Mouse (Mus musculus) mouse trophoblast stem cell (cell line): ENCODE measurements around the gene Gm49322.
"Not testable (repeated sequence)": the region's sequence is repeated elsewhere in the genome, so short reads cannot be mapped to it uniquely, and the experiment has no call there.

Experiments used
- in situ Hi-C, 2 experiments: fragments of 300-500 bp; cut with MseI, MboI; formaldehyde crosslinking; loops; 2 replicates in 1 of 2; 3 replicates in 1 of 2; pipeline ENCODE4 v1.15.1; 2025

Gene Gm49322

GRCm38 (mm10) chr10:80611905-80612304, 6.1 kb downstream of the Gm49322 start:
- in situ Hi-C loops: no loop called here

- in situ Hi-C loops: no loop called here
These were observed 8.0 kb downstream of the Gm49322 start for GRCm38 (mm10) chr10:80613821-80614220.

DNA sequence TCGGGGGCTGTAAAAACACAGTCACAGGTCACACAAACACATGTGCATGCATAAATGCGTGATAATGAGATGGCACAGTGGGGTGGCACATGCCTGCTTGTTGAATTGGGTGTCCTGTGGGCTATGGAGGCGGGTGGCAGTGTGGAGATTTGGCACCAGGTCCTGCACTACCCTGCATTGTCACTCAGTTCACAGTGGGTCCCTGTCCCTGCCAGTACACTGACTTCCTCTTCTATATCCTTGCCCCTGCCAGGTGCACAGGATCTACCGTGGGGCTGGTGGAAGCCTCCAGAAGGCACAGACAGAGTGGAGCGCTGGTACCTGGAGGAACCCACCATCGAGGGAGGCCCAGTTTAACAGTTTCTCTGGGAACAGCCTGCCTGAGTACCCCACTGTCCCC, 8.5 kb downstream of the Gm49322 start:
- in situ Hi-C loops: no loop called here

GRCm38 (mm10) chr10:80618181-80618580, 12.4 kb downstream of the Gm49322 start:
- in situ Hi-C loops: no loop called here

- in situ Hi-C loops: no loop called here
These were observed 13.8 kb downstream of the Gm49322 start for GRCm38 (mm10) chr10:80619465-80620244.

DNA sequence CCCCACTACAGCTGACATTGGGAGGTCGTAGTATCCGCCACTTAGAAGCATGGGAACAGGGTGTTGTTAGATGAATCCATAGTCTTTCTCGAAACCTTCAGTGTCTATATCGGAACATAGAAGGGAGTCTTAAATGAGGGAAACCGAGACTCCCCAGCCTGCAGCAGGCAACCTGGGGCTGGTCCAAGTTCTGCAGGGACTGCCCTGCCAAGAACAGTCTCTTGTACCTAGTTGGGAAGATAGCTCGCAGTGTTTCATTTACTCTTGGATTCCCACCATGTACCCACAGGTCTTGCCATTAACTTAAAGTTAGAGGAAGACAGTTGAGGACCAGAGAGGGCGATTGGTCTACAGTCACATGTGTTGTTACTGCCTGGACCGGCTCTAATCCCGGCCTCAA, 14.5 kb downstream of the Gm49322 start:
- in situ Hi-C loops: no loop called here

DNA sequence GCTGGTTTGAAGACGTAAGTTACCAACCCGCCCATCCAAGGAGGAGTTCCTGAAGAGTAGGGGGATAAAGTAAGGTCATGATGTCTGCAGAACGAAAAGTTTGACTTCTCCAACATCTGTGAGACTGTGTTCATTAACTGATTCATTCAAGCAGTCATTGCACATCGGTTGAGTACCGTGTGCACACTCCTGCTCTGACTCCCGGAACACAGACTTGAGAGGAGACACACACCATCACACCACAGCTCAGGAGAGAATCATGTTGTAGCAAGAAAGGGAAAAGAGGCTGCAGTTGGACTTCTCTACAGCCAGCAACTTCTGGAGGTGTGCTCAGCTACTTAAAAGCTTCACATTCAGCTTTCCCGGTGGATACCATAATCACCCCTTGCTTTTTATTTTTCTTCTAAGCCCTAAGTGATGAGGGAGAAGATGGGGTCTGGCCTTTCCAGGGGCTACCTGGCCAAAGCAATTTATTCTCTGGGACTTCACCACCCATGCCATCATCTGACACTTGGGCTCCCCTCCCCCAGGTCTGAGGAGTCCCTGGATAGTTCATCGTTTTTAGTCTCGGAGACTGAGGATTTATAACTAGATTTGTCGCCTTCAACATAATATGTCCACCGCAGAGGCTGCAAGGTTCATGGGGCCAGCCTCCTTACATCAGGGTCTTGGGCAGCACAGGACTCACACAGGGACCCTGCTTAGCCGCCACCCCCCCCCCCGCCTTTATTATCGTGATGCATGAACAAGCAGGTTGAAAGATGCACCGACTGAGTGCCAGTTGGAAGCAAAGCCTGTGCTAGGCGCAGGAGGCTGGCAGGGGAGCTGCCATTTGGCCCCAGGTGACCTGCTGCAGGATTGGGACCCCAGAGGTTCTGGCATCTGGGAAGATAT, 15.2 kb downstream of the Gm49322 start:
- in situ Hi-C loops: no loop called here

DNA sequence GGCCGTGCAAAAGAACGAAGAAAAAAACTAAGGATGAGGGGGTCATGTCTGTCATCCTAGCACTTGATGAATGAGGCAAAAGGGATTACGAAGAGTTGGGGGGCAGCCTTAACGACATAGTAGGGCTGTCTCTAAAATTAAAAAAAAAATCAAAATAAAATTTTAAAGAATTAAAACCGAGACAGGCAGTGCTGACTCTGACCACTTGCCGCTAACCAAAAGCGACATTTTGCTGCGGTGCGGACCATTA, 15.8 kb downstream of the Gm49322 start:
- in situ Hi-C loops: no loop called here

DNA sequence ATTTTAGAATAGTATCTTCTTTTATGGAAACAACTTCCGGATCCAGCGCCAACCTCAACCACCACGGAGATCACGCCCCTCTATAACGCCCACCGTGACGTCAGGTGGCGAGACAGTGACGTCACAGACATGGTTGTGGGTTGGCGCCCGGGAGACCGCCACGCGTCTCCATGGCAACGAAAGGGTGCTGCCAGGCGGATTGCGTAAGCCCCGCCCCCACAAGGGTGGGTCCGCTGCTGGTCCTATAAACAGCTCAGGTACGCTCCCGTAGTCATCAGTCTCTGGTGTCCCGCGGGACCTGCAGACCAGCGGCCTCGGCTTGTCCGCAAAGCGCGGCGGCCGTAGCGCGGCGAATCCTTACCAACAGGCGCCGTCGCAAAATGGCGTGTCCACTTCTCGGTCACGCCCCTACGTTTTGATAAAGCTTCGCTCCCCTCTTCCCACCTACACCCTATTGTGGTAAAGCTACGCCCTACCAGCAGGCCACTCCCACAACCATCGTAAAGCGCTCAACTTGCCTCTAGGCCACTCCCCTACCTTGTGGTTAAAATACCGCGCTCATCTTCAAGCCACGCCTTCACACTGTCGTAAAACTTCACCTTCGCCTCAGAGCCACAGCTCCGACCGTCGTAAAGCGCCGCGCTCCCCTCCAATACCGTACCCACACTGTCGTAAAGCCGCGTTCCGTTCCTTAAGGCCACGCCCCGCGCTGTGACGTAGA, 16.3 kb downstream of the Gm49322 start:
- in situ Hi-C loops: no loop called here

DNA sequence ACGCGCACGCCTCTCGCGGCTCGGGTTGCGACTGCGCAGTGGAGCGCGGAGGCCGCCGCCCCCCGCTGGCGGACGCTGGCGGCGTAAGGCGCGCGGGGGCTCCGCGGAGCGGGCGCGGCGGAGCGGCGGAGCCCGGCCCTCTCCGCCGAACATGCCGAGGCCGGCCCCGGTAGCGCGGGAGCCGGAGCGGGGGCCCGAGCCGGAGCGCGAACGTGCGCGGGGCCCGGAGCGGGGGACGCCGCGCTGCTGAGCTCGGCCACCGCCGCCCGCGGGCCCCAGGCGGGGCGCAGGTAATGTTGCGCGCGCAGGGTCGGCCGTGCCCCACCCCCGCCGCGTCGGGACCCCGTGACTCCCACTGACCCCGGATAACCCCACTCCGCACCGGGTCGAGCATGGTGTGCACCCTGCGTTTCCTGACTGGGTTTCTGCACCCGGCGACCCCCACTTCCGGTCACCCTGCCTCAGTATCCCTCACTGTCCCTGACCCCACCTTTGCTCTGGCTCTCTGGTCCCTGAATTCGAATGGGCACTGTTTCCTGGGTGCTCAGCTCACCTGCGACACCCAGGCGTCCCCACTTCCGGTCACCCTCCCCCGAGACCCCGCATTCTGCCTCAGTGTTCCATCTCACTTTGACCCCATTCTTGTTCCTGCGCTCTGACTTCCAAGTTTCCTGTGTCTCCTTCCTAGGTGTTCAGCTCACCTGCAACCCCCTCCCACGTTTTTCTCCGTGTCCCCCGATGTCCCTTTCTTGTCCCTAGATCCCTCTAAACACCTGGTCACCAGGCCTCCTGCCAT, 17.0 kb downstream of the Gm49322 start, which contains the start of gene Csnk1g2:
Csnk1g2 (plus strand) TSS at position 178 of the 796 bp plus-strand sequence.
- in situ Hi-C loops: no loop called here

- in situ Hi-C loops: no loop called here
These were observed 17.8 kb downstream of the Gm49322 start for GRCm38 (mm10) chr10:80623457-80624191.

DNA sequence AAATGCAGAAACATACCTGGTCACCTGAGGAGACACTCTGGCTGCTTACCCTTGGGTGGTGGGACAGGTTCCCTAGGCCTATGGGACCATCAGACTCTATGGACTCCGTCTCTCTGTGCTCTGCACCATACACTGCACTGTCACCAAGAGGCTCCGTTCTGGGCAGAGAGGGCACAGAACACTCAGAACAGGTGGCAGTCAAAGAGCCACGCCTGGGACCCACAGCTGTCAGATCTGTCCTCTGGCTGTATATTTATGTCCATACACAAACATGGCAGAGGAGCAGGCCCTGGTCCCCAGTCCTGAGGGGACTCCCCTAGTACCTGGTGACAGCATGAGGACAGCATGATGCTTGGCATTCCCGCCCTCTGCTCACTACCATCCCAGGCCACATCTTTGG, 19.9 kb downstream of the Gm49322 start:
- in situ Hi-C loops: no loop called here

- in situ Hi-C loops: no loop called here
These were observed 21.9 kb downstream of the Gm49322 start for GRCm38 (mm10) chr10:80627685-80628084.

DNA sequence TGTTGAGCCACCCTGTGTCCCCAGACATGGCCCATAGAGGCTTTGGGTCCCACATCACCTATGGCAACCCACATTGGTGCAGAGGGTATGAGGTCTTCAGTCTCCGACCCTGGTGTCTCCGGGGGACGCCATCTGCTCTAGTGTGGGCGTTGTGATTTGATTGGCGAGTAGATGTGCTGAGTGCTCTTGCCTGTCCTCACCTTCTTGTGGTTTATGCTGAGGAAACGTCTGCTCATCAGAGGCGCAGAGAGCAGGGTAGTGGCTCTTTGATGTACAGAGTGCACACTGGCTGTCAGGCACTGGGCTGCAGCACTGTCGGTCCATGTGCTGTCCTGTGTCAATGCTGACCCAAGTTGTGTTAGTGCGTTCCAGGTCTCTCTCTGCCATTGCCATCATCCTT, 23.1 kb downstream of the Gm49322 start:
- in situ Hi-C loops: no loop called here

DNA sequence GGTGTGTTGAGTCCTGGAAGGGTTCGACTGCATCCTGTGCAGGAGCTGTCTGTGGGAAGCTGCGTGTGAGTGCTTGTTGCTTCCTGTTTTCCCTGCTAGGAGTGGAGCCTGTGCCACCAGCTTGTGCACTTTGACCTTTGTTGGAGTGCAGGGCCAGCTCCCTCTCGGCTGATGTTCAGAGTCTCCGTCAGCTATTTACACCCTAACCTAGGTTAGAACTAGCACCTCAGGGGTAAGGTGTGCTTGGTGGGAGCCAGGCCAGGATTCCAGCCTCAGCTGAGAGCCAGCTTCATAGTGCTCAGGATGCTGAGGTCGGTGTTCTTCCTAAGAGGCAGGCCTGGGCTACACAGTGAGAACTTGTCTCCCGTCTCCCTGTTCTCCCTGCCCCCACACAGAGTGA, 29.5 kb downstream of the Gm49322 start:
- in situ Hi-C loops: no loop called here

GRCm38 (mm10) chr10:80646936-80647335, 41.1 kb downstream of the Gm49322 start:
- in situ Hi-C loops: no loop called here

DNA sequence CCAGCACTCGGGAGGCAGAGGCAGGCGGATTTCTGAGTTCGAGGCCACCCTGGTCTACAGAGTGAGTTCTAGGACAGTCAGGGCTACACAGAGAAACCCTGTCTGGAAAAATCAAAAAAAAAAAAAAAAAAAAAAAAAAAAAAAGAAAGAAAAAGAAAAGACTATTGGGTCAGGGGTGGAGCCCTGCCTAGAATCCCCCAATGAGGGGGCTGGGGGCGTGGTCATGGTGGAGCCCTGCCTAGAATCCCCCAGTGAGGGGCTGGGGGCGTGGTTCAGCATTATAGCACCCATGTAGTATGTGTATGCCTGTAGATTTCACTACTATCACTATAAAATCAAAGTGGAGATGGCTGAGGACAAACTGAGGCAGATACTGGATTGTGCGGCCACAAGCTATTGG, 44.1 kb downstream of the Gm49322 start:
- in situ Hi-C loops: not testable (repeated sequence)

DNA sequence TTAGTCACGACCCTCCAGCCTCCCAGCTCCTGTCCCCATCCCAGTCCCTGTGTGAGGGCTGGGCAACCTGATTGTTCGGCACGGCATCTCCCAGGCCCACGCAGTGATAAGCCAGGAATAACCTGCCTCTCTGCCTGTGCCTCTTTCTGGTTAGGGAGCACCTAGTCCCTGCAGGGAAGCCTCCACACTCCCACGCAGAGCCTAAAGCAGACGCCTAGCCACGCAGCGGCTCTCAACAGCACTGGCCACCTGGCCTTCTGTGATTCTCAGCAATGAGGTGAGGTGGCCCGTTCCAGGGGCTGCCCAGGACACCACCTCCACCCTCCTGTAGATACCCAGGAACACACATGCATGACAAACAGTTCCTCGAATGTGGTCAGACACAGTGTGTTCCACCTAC, 44.6 kb downstream of the Gm49322 start:
- in situ Hi-C loops: no loop called here

DNA sequence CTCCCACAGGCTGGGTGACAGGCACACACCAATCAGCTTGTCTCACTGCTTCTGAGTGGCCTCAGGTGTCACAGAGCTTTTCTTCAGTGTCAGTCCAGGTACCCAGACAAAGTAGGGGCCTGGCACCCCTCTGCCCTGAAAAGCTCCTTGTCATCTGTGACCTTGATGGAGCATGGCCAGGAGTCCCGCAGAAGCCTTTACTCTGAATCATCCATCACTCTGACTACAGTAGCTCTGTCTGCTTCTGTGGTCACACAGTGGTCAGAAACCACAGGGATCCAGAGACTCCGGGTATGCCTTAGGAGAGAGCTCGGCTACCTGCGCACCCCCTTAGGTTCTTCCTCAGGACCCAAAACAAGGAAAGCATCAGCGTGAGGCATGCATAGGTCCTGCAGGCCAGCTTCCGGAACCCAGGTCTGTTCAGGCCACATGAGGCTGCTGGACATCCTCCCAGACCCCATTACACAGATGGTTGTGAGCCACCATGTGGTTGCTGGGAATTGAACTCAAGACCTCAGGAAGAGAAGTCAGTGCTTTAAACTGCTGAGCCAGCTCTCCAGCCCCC, 47.4 kb downstream of the Gm49322 start:
- in situ Hi-C loops: no loop called here

GRCm38 (mm10) chr10:80654866-80655265, 49.0 kb downstream of the Gm49322 start:
- in situ Hi-C loops: no loop called here
